Mouse (Mus musculus) inflammation-experienced regulatory T-cells, adult 6 months (primary cell): Measurements from ENCODE around the gene Sult1a1. TPM values are rescaled to one million over a fixed set of nuclear protein-coding genes. Genes with fewer than 3 reads are reported as not detected.

Experiments used
- ATAC-seq: one replicate; pipeline ENCODE4 v1.8.0; 2017
- polyA plus RNA-seq, 3 experiments: library from polyadenylated mRNA; unstranded; fragments of 100-300 nt; shearing (Covaris generic); gene quantifications; one replicate each; pipeline ENCODE4 v1.2.1; 2017

Sult1a1 gene
- under 1 TPM in 1 of 3 experiments, not detected in 2; 0.65 TPM for polyA plus RNA-seq

DNA sequence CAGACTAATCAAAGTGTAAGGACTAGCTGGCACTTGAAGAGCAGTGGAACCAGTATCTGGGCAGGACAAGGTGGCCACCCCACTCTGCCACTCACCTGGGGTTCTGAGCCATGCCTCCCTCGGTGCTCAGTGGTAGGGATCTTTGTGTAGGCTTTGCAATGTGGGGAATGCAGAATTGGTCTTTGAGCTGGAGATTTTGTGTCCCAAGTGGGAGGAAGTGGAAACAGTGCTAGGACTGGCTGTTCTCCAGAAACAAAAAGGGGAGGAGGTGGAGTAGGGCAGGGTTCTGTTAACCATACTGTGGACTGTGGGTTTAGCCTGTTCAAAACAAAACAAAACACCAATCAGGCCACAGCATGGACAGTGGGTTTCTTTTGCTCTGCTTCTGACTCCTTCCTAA is at the start of gene Sult1a1:
Gene Sult1a1 (minus strand): TSS at position 226 of the 400 bp plus-strand sequence.
- ATAC-seq, result no peak

GRCm38 (mm10) chr7:126725667-126726066 is 49.4 kb upstream of the Sult1a1 start:
- ATAC-seq, result no peak

- ATAC-seq, result no peak
These were observed 48.8 kb upstream of the Sult1a1 start for GRCm38 (mm10) chr7:126725077-126725476.

DNA sequence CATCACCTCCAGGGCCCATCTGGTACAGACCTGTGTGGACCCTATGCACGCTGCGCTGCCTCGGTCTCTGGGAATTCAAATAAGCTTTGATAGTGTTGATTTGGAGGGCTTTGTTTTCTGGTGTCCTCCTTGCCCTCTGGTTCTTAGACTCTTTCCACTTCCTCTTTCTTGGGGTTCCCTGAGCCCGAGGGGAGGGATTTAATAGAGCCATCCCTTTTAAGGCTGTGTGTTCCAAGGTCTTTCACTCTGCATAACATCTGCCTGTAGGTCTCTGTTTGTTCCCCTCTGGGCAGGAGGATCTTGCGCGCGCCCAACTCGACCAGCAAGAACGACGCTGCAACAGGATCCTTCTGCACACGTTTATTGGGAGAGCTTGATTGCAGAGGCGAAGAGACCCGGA is 45.4 kb upstream of the Sult1a1 start:
- ATAC-seq, result no peak

DNA sequence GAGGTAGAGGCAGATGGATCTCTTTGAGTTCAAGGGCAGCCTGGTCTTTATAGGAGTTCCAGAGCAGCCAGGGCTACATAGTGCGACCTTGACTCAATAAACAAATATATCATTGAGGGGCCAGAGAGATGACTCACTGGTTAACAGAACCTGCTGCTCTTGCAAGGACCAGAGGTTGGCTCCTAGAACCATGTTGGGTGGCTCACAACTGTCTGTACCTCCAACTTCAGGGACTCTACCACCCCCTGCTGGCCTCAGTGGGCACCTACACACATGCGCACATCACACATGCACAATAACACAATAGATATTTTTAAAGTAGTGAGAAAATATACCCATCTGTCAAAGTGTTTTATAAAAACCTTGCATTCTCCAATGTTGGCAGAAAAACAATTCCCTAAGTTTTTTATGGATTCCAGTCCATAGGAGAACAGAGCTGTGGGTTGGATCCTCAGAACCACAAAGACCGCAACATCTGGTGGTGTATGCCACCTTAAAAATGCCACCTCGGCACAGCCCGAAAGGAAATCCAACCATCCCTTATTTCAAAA is 42.6 kb upstream of the Sult1a1 start:
- ATAC-seq, result no peak

DNA sequence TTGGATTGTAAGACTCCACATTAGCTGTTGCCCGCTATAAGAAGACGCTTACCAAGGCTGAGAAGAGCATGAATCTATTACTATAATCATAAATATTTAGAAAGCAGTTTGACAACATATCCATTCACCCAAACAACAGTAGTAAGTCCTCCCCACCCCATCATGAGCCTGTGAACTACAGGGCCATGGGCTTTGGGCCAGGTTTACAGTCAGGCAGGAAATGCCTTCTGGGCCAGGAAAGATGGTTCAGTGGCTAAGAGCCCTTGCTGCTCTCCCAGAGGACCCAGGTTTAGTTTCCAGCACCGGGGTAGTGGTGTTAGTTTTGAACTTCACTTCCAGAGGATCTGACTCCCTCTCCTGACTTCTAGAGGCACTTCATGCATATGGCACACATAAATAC is 41.3 kb upstream of the Sult1a1 start:
- ATAC-seq, result no peak

- no peak for ATAC-seq
These were observed 39.4 kb upstream of the Sult1a1 start for GRCm38 (mm10) chr7:126715679-126716078.

- no peak for ATAC-seq
These were observed 35.7 kb upstream of the Sult1a1 start for GRCm38 (mm10) chr7:126711910-126712309.

GRCm38 (mm10) chr7:126710266-126710665 is 34.0 kb upstream of the Sult1a1 start:
- no peak for ATAC-seq

DNA sequence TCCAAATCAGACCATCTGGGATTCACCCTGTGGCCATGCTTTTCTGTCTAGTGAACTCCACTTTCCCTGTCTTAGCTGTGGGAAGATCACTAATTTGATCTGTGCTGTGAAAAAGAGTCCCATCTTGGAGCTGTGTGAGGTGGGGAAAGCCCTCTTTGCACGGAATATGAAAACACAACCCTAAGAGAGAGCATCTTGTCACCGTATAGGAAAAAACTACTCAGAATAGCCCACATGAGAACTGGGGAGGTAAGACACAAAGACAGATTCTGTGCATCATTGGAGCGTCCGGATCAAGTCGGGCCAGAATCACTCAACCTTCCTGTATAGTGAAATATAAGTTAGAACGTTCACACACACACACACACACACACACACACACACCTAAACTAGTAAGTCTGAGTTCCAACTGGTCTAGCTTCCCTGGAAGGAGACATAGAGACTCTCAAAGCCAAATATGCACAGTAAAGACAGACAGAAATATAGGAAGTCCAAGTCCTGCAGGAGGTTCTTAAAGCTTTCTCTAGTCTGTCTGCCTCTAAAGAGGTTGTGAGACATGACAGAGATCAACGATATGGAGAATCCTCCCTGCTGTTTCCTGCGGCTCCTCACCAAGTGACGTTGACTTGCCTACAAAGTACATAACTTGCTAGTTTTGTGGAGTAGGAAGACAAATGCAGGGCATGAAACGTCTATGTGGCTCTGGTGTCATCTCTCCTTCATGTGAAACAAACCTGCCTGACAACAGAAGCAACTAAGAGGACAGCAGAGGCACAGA is 32.1 kb upstream of the Sult1a1 start:
- peak; percentile 5 for ATAC-seq

DNA sequence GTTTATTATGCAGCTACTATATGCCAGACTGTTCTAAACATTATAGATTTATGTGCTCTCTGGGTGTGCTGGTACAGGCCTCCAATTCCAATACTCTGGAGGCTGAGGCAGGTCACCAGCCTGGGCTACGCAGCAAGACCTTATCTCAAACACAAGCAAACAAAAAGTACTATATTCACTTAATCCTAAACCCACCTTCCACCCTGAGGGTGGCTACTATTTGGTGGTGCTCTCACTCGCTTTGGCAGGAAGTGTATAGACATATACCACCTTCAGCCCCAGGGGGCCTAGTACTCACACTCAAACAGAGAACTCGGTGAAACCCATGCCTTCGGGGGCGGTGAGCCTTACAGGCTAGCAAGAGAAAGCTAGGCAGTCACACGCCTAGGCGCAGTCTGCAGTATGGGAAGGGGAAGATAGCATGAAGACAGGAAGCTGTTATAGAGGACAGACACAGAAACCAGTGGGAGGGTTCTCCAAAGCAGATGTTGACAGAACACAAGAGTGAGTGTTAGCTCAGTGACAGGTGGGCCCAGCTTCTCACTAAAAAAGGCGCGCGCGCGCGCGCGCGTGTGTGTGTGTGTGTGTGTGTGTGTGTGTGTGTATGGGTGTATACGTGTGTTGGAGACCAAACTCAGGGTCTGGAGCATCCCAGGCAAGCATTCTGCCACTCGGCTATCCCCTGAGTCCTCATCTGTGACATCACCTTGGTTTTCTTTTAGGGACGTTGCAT is 31.4 kb upstream of the Sult1a1 start, which contains the start of gene Coro1a:
Gene Coro1a (minus strand): TSS at position 346 of the 733 bp plus-strand sequence.
- ATAC-seq, result peak; percentile 51

DNA sequence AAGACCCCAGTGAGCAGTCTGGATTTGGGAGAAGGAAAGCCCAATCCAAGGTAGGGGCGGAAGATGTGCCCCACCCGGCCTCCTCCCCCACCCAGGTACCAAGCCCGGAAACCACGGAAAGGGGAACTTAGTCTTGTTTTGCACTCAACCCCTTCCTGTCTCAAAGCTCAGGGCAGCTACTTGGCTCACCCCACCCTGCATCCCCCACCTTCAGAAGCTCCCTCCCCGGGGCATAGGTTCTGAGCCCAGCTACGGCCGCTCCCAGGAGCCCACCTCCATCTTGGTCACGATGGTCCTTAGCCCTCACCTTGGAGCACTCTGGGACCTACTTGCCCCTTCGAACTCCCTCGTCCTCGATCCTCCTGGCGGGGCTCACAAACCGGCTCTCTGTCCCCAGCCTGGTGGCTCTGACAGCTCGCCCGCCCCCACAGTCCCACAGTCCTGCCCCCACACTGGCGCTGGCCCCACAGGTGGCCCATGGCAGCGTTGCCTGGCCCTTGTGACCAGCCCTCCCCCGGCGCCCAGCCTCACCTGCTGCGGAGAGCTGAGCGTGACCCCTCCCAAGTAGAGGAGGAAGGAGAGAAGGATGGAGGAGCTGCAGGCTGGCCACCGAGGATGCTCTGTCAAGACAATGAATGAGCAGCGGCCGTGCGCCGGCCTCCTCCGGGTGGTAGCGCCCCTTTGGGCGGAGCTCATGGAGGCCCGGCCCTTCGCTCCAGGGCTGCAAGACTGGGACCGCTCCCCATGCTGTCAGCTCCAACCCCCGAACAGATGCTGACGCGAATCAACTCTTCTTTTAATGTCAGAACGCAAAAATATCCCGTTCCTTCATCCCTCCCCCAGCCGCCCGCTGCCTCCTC is 28.1 kb upstream of the Sult1a1 start:
- ATAC-seq, result peak; percentile 50

GRCm38 (mm10) chr7:126703757-126704077 is 27.5 kb upstream of the Sult1a1 start:
- ATAC-seq, result no peak

DNA sequence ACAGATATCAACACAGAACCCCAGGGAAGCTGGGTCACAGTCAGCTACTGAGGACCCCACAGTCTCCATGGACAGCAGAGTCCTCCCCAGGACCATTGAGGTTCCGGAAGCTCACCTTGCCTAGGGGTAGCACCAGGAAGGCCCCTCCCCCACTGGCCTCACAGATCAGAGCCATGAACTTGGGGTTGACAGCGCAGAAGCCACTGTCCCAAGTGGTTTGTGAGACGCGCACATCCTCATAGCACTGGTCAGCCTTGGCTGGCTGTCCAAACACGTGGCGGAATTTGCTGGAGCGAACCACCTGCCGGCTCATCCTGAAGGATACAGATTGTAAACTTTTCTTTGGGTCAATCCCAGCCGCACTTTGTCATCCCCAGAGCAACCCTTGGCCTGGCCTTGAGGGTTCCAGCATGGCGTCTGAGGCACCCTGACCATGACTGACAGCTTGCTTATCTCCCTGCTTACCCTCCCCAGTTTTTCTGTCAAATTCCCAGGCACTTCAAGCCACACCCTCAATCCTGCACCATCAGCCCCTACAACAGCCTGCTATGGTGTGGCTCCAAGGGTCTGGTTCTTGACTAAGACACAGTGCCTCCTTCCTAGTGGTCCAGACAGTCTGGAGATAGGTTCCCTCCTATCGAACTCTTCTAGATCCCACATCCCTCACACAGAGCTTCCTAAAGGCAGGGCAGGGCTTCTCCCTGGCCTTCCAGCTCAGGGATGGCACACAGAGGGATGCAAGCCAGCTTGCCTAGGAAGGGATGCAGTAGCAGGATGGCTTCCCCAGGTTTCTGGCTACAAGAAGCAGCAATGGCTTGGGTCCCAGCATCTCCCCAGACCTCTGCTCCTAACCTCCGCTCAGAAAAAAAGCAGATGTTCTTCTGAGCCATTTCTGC is 26.9 kb upstream of the Sult1a1 start:
- ATAC-seq, result no peak

GRCm38 (mm10) chr7:126702358-126702757 is 26.1 kb upstream of the Sult1a1 start:
- ATAC-seq, result peak; percentile 64

- no peak for ATAC-seq
These were observed 25.5 kb upstream of the Sult1a1 start for GRCm38 (mm10) chr7:126701559-126702357.

GRCm38 (mm10) chr7:126701070-126701469 is 24.8 kb upstream of the Sult1a1 start:
- ATAC-seq, result peak; percentile 30

DNA sequence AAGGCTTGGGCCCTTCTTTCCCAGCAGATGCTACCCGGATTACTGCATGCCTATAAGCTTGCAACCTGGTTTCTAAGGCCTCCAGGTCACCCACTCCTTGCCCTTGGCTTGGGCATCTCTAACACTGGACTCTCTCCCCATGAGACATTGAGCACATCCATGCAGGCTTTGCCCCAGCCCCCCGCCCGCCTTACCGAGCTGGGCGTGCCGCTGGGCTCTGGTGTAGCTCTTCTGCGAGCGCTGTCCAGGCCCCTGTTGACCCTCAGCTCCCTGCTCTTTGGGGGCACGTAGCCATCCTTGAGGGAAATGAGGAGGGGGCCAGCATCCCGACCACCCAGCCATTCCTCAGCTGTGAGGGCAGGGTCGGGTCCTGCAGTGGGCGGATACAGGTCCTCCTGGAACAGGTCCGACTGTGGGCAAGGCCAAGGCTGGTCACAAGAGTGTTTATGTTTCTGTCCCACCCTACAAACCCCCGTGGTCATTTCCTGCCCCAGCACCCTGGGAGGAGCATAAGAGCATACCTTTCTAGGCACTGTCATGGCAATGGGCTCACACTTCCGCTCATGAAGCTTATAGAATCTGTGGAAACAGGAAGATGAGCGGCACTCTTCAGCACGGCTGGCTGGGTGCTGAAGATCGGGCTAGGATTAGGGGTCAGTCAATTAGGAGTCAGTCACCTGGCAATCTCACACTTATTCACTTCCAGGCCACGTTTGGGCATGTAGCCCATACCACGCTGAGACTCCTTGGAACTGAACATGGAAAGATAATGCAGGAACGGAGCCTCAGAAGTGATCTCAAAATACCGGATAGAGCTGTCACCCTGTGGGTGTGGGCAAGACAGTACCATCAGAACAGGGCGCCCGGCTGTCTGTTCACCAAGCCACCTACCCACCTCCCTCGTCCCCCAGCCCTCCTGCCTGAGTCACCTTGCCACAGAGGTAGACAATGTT is 24.1 kb upstream of the Sult1a1 start:
- ATAC-seq, result no peak

DNA sequence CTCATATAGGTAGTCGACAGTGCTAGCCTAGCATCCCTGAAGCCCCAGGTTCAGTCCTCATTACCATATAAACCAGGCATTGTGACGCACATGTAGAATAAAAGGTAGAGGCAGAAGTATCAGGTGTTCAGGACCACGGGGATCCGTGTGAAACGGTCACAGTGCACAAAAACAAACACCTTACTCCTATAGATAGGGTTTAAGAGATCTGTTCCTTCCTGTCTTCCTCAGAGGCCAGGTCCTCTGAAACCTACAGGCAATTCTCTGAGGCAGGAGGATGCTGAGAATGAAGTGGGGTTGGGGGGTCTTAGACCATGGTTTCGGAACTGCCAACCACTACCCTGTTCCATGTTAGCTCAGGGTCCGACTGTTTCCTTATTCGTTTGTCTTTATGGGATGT is 21.6 kb upstream of the Sult1a1 start:
- ATAC-seq, result no peak

- no peak for ATAC-seq
These were observed 20.7 kb upstream of the Sult1a1 start for GRCm38 (mm10) chr7:126696886-126697285.
